Mouse (Mus musculus): ENCODE measurements around the gene Kif2a. TPM values are rescaled to one million over a fixed set of nuclear protein-coding genes. Genes with fewer than 3 reads are reported as not detected.

Kif2a gene
- total RNA-seq (2021), result 100 to 1,000 TPM in 1 of 2 experiments, 10 to 100 TPM in 1; 88.8 to 107 TPM
- long read RNA-seq, experiment 1, transcript Kif2a-206 (21 exons, 2,570 nt), result major isoform, 14 of 23 reads
- long read RNA-seq, experiment 1, partial matches to known transcripts, result 5 of 23 reads
- long read RNA-seq, experiment 1, other reads (novel, unspliced or antisense), result 4 of 23 reads
- long read RNA-seq, experiment 2, partial matches to known transcripts, result 2 of 8 reads
- long read RNA-seq, experiment 2, other reads (novel, unspliced or antisense), result 3 of 8 reads

GRCm38 (mm10) chr13:107021461-107022265 lies at the start of gene Kif2a:
TSS of gene Kif2a (minus strand) at chr13:107022126.
- no peak; the same call in 1 of the 2 replicates for TF ChIP-seq CTCF (IDR thresholded peaks at IDR 0.05)
- DNase-seq (ENCODE audit: extremely low spot score in 1 of 2, low spot score in 2 of 2), result peak; percentile 51 to 56
- H3K4me3 ChIP-seq, result peak within 1 kb of the TSS; percentile 85
- intact Hi-C loops (cut with DNase I), result loop anchor here (2.0 to 5.0 kb wide), 3 partner anchors 51 to 79 kb away; partner anchors contain the start of gene Dimt1
- peak within 1 kb of the TSS; percentile 93 for H3K27ac ChIP-seq

GRCm38 (mm10) chr13:107069061-107069460 lies 47.1 kb upstream of the Kif2a start:
- Histone ChIP-seq H3K27ac (no peak overlapping the region), H3K4me3 (no peak overlapping the region)
- no peak for DNase-seq (ENCODE audit: extremely low spot score in 1 of 2, low spot score in 2 of 2)
- TF ChIP-seq CTCF (IDR thresholded peaks at IDR 0.05), result no peak
- intact Hi-C loops (cut with DNase I), result no loop called here

- H3K4me3 ChIP-seq, result no peak overlapping the region
- H3K27ac ChIP-seq, result no peak overlapping the region
- DNase-seq (ENCODE audit: extremely low spot score in 1 of 2, low spot score in 2 of 2), result no peak
- TF ChIP-seq CTCF (IDR thresholded peaks at IDR 0.05), result no peak
- intact Hi-C loops (cut with DNase I), result no loop called here
These were observed 43.4 kb upstream of the Kif2a start for GRCm38 (mm10) chr13:107065098-107065855.

GRCm38 (mm10) chr13:107064263-107064662 lies 42.3 kb upstream of the Kif2a start:
- no peak for TF ChIP-seq CTCF (IDR thresholded peaks at IDR 0.05)
- intact Hi-C loops (cut with DNase I), result no loop called here
- no peak overlapping the region for H3K27ac ChIP-seq
- no peak for DNase-seq (ENCODE audit: extremely low spot score in 1 of 2, low spot score in 2 of 2)
- H3K4me3 ChIP-seq, result no peak overlapping the region

GRCm38 (mm10) chr13:107063115-107063807 lies 41.3 kb upstream of the Kif2a start:
- DNase-seq (ENCODE audit: extremely low spot score in 1 of 2, low spot score in 2 of 2), result no peak

GRCm38 (mm10) chr13:107060098-107060497 lies 38.2 kb upstream of the Kif2a start:
- H3K4me3 ChIP-seq, result no peak overlapping the region
- TF ChIP-seq CTCF (IDR thresholded peaks at IDR 0.05), result no peak
- H3K27ac ChIP-seq, result no peak overlapping the region
- intact Hi-C loops (cut with DNase I), result no loop called here
- no peak for DNase-seq (ENCODE audit: extremely low spot score in 1 of 2, low spot score in 2 of 2)

More at GRCm38 (mm10) chr13:107063115-107063807, 41.3 kb upstream of the Kif2a start:
- Histone ChIP-seq H3K27ac (no peak overlapping the region), H3K4me3 (no peak overlapping the region)
- intact Hi-C loops (cut with DNase I), result no loop called here
- no peak for TF ChIP-seq CTCF (IDR thresholded peaks at IDR 0.05)

GRCm38 (mm10) chr13:107059460-107059859 lies 37.5 kb upstream of the Kif2a start:
- Histone ChIP-seq H3K4me3 (no peak overlapping the region), H3K27ac (no peak overlapping the region)
- no peak for DNase-seq (ENCODE audit: extremely low spot score in 1 of 2, low spot score in 2 of 2)
- TF ChIP-seq CTCF (IDR thresholded peaks at IDR 0.05), result no peak
- intact Hi-C loops (cut with DNase I), result no loop called here

GRCm38 (mm10) chr13:107056318-107056717 lies 34.4 kb upstream of the Kif2a start:
- Histone ChIP-seq H3K27ac (no peak overlapping the region), H3K4me3 (no peak overlapping the region)
- TF ChIP-seq CTCF (IDR thresholded peaks at IDR 0.05), result peak; percentile 43
- DNase-seq (ENCODE audit: extremely low spot score in 1 of 2, low spot score in 2 of 2), result no peak
- intact Hi-C loops (cut with DNase I), result no loop called here

GRCm38 (mm10) chr13:107054496-107054895 lies 32.6 kb upstream of the Kif2a start:
- intact Hi-C loops (cut with DNase I), result no loop called here
- TF ChIP-seq CTCF (IDR thresholded peaks at IDR 0.05), result no peak
- no peak overlapping the region for H3K4me3 ChIP-seq

GRCm38 (mm10) chr13:107051342-107051741 lies 29.4 kb upstream of the Kif2a start:
- intact Hi-C loops (cut with DNase I), result no loop called here
- no peak for TF ChIP-seq CTCF (IDR thresholded peaks at IDR 0.05)
- DNase-seq (ENCODE audit: extremely low spot score in 1 of 2, low spot score in 2 of 2), result no peak
- Histone ChIP-seq H3K27ac (no peak overlapping the region), H3K4me3 (no peak overlapping the region)

More at GRCm38 (mm10) chr13:107054496-107054895, 32.6 kb upstream of the Kif2a start:
- DNase-seq (ENCODE audit: extremely low spot score in 1 of 2, low spot score in 2 of 2), result no peak
- H3K27ac ChIP-seq, result no peak overlapping the region

GRCm38 (mm10) chr13:107044229-107044628 lies 22.3 kb upstream of the Kif2a start:
- H3K4me3 ChIP-seq, result no peak overlapping the region
- intact Hi-C loops (cut with DNase I), result no loop called here
- no peak for TF ChIP-seq CTCF (IDR thresholded peaks at IDR 0.05)
- no peak for DNase-seq (ENCODE audit: extremely low spot score in 1 of 2, low spot score in 2 of 2)
- H3K27ac ChIP-seq, result no peak overlapping the region

Measured in left cerebral cortex, adult 2 months (tissue).